Mouse (Mus musculus) stomach, embryonic 15.5 days (tissue): ENCODE results near the gene Pold3. TPM values are rescaled to one million over a fixed set of nuclear protein-coding genes. Genes with fewer than 3 reads are reported as not detected.
"Not testable (repeated sequence)": the region's sequence is repeated elsewhere in the genome, so short reads cannot be mapped to it uniquely, and the experiment has no call there.

Experiments
- ATAC-seq: fragments of 200-750 bp; cut with Nextera tagmentation; 2 replicates; pipeline ENCODE4 v1.8.0; 2017; ENCODE audit warnings: low read depth, moderate number of reproducible peaks, moderate TSS enrichment; ENCODE audit not compliant: insufficient read depth, low FRiP score
- H3K27ac ChIP-seq: fragments of 300-500 bp; sonication (generic); 2 replicates; pipeline ENCODE4 v1.5.1; 2015; ENCODE audit warnings: mild to moderate bottlenecking, inconsistent platforms
- H3K27me3 ChIP-seq: fragments of 300-500 bp; sonication (generic); replicated peaks from 2 replicates; pipeline ENCODE4 v1.6.1; 2015; ENCODE audit warnings: inconsistent platforms
- H3K36me3 ChIP-seq: fragments of 300-500 bp; sonication (generic); 2 replicates; pipeline ENCODE4 v1.6.1; 2015; ENCODE audit warnings: inconsistent platforms
- H3K4me1 ChIP-seq: fragments of 300-500 bp; sonication (generic); 2 replicates; pipeline ENCODE4 v1.6.1; 2015; ENCODE audit warnings: inconsistent platforms
- H3K4me2 ChIP-seq: fragments of 300-500 bp; sonication (generic); 2 replicates; pipeline ENCODE4 v1.6.1; 2015; ENCODE audit warnings: mild to moderate bottlenecking, inconsistent platforms
- H3K4me3 ChIP-seq: fragments of 300-500 bp; sonication (generic); replicated peaks from 2 replicates; pipeline ENCODE4 v1.5.1; 2015; ENCODE audit warnings: inconsistent platforms
- H3K9ac ChIP-seq: fragments of 300-500 bp; sonication (generic); 2 replicates; pipeline ENCODE4 v1.6.1; 2015; ENCODE audit warnings: inconsistent platforms
- H3K9me3 ChIP-seq: fragments of 300-500 bp; sonication (generic); 2 replicates; pipeline ENCODE4 v1.6.1; 2016; ENCODE audit warnings: inconsistent platforms
- WGBS: fragments of 180-500 bp; shearing (Covaris S2); methylation state at CpG from one replicate; pipeline ENCODE4 v1.1.7; 2015; 5-methylcytosine and 5-hydroxymethylcytosine counted together
- polyA plus RNA-seq: library from polyadenylated mRNA; unstranded; fragments of >200 nt; fragmentation: Nextera tagmentation; extraction: Ambion mirVana; gene quantifications from 2 replicates; pipeline ENCODE4 v1.2.1, GENCODE M21; 2015

Gene Pold3
- polyA plus RNA-seq, 1 experiment from 2014 or later, result 55.1 TPM

DNA sequence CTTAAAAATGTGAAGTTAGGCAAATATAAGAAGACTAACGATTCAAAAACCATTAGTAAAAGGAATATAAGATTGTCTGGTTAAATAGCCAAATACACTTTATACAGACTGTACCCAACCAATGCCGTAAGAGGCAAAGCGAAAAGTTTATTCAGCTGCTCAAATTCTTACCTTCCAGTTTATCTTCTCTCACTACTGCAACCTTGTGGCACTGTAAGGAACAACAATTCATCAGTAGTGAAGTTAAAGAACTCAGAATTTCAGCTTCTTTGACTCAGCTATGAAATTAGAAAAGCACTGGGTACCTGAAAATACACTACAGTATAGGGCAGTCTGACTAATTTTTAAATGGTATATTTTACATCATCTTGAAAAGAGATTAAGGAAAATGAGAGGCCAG, 13.0 kb downstream of the Pold3 start:
- no peak for ATAC-seq
- no peaks in the 10 kb centered on the region for H3K27me3 ChIP-seq
- no peak overlapping the region for H3K27ac ChIP-seq
- H3K4me2 ChIP-seq, result no peak overlapping the region
- H3K4me1 ChIP-seq, result no peaks in the 10 kb centered on the region
- peaks cover 31% of the 10 kb centered on the region; the same call in 1 of the 2 replicates for H3K36me3 ChIP-seq
- no peaks in the 10 kb centered on the region for H3K9me3 ChIP-seq
- 58% methylated on average over 3 of the region's 3 CpGs for WGBS
- no peak overlapping the region for H3K9ac ChIP-seq
- H3K4me3 ChIP-seq, result no peak overlapping the region

DNA sequence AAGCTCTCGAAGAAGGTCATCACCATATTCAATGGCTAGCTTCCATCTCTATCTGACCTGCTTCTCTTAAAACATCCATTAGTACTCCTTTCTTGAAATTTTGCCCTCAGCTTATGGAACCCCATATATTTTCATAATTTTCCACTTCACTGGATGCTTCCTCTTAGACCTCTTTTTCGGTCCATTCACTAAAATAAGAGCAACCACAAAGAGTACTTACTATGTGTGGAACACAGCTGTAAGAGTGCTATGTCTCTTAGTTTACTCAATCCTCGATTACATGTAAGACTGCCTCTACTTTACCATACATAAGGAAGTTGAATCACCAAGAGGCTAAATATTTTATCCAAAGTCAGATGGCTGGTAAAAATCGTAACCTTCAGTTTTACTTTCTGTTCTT, 16.7 kb downstream of the Pold3 start:
- WGBS, result 89% methylated on average over 4 of the region's 4 CpGs

DNA sequence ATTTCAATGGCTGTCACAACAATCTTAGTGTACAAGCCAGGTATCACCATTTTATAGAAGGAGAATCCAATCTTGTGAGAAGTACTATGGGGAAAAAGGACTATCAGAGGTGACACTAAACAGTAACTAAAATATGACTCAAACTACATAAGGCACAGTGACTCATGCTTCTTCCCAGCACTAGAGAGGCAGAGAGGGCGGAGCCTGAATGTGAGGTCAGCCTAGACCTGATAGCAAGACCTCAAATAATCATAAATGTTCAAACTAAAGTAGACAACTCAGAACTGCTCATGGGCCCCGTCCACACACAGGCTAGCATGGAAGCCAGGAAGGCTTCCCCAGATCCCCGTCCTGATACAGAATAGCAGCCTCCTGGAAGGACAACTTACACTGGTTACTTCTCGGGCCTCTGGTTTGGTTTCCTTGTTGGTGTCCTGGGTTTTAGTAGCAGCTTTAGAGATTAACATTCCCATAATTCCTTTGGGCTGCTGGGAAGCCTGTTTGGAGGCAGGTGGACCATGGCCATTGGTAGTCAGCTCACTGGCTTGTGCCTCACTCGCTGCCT, 21.3 kb downstream of the Pold3 start:
- Histone ChIP-seq H3K4me3 (no peak overlapping the region), H3K9me3 (no peaks in the 10 kb centered on the region), H3K36me3 (peaks cover 39% of the 10 kb centered on the region), H3K9ac (no peak overlapping the region), H3K27ac (no peak overlapping the region), H3K27me3 (no peaks in the 10 kb centered on the region), H3K4me2 (no peak overlapping the region), H3K4me1 (no peaks in the 10 kb centered on the region)
- WGBS, result 90% methylated on average over 5 of the region's 5 CpGs
- peak; percentile 53 for ATAC-seq

More for the DNA sequence above, 16.7 kb downstream of the Pold3 start:
- H3K36me3 ChIP-seq, result peaks cover 36% of the 10 kb centered on the region
- no peak overlapping the region for H3K27ac ChIP-seq
- no peaks in the 10 kb centered on the region for H3K27me3 ChIP-seq
- H3K4me1 ChIP-seq, result no peaks in the 10 kb centered on the region
- H3K4me2 ChIP-seq, result no peak overlapping the region
- H3K9me3 ChIP-seq, result no peaks in the 10 kb centered on the region
- ATAC-seq, result no peak
- H3K9ac ChIP-seq, result no peak overlapping the region
- H3K4me3 ChIP-seq, result no peak overlapping the region

DNA sequence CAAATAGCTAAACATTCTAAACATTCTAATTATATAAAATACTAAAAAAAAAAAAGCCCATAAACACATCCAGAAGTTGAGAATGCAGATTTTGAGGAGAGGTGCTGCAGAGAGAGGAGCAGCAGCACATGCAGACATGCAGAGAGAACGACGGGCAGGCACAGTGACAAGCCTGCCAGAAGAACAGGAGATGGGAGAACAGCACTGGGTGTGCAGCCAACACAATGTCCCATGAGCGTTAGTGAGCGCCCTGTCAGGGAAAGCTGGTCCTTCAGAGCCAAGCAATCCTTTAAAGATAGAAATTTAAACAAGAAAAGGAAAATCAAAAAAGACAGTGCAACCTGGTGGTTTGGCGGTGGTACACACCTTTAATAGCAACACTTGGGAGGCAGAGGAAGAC, 34.5 kb downstream of the Pold3 start:
- WGBS, result 91% methylated on average over 5 of the region's 5 CpGs
- peaks cover 46% of the 10 kb centered on the region for H3K36me3 ChIP-seq

DNA sequence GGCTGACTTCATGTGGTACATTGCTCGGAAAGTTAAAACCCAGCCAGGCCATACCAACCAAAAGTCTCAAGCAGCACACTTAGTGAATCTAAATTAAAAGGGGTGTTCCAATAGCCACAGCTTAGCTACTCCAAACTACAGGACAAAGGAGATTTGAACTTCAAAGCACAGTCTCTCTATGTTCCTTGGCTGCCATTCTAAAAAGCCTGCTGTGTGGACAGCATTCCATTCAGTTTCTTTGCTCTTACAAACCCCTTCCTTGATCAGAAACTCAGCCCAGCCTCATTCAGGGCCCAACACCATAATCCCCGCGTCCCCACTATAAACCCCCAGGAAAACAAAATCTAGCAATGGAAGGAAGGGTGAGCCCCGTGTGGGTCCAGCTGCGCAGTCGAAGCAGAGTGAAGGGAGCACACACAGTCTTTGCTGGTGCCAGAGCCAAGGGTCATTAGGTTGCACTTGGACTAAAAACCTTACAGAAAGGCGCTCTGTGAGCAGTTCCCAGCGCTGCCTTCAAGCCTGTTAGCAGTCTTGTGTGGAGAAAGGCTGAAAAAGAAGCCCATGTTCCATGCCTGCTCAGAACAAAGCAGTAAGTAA, 35.1 kb downstream of the Pold3 start:
- no peak for ATAC-seq
- Histone ChIP-seq H3K4me1 (no peaks in the 10 kb centered on the region), H3K9me3 (no peaks in the 10 kb centered on the region), H3K9ac (no peak overlapping the region), H3K27ac (no peak overlapping the region), H3K4me3 (no peak overlapping the region), H3K4me2 (no peak overlapping the region), H3K27me3 (no peaks in the 10 kb centered on the region), H3K36me3 (peaks cover 46% of the 10 kb centered on the region)
- 93% methylated on average over 8 of the region's 8 CpGs for WGBS

More for the DNA sequence above, 34.5 kb downstream of the Pold3 start:
- H3K4me2 ChIP-seq, result no peak overlapping the region
- no peak overlapping the region for H3K4me3 ChIP-seq
- H3K27me3 ChIP-seq, result no peaks in the 10 kb centered on the region
- H3K9ac ChIP-seq, result no peak overlapping the region
- no peak overlapping the region for H3K27ac ChIP-seq
- ATAC-seq, result no peak
- no peaks in the 10 kb centered on the region for H3K9me3 ChIP-seq
- no peaks in the 10 kb centered on the region for H3K4me1 ChIP-seq

DNA sequence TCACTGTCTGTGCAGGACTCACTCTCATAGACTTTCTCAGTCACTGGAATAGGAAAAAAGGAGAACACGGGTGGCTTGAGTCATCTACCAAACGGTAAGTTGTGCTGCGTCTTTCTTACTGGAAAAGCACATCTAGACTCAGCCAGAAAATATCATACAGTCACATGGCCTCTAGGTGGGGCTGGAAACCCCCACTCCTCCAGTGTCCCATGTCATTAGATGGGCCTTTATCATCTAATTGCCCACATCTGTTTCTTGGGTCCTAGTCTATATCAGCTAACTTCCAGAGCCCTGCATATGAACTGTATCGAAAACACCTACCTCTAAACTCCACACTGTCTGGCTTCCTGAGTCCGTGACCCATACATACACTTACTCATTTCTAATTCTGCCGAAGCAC, 37.6 kb downstream of the Pold3 start:
- no peaks in the 10 kb centered on the region for H3K9me3 ChIP-seq
- peaks cover 32% of the 10 kb centered on the region for H3K36me3 ChIP-seq
- WGBS, result 88% methylated on average over 6 of the region's 6 CpGs
- no peak overlapping the region for H3K9ac ChIP-seq
- H3K27me3 ChIP-seq, result no peaks in the 10 kb centered on the region
- H3K4me2 ChIP-seq, result no peak overlapping the region
- ATAC-seq, result no peak
- H3K4me1 ChIP-seq, result no peaks in the 10 kb centered on the region
- no peak overlapping the region for H3K27ac ChIP-seq
- no peak overlapping the region for H3K4me3 ChIP-seq

DNA sequence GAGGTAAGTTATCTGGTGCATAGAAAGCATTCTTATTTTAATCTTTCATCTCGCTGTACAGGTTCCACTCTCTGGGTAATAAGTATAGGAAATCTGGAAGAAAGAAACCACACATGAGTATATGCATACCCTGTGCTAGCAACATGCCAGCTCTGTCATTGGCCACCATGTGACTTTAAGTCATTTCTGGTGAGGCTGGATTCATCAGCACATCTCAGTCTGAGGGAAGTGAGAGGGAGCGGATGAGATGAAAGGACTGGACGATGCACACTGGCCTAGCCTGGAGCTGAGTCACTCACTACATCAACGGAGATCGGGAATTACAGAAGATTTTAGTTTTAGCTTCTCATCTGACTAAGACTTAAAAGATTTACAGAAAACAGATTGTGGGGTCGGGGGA, 38.5 kb downstream of the Pold3 start:
- WGBS, result 91% methylated on average over 6 of the region's 6 CpGs
- H3K9me3 ChIP-seq, result no peaks in the 10 kb centered on the region
- H3K4me2 ChIP-seq, result no peak overlapping the region
- H3K27me3 ChIP-seq, result no peaks in the 10 kb centered on the region
- H3K4me3 ChIP-seq, result no peak overlapping the region
- ATAC-seq, result no peak
- H3K4me1 ChIP-seq, result no peaks in the 10 kb centered on the region
- H3K27ac ChIP-seq, result no peak overlapping the region
- H3K9ac ChIP-seq, result no peak overlapping the region
- peaks cover 26% of the 10 kb centered on the region; the same call in 1 of the 2 replicates for H3K36me3 ChIP-seq

DNA sequence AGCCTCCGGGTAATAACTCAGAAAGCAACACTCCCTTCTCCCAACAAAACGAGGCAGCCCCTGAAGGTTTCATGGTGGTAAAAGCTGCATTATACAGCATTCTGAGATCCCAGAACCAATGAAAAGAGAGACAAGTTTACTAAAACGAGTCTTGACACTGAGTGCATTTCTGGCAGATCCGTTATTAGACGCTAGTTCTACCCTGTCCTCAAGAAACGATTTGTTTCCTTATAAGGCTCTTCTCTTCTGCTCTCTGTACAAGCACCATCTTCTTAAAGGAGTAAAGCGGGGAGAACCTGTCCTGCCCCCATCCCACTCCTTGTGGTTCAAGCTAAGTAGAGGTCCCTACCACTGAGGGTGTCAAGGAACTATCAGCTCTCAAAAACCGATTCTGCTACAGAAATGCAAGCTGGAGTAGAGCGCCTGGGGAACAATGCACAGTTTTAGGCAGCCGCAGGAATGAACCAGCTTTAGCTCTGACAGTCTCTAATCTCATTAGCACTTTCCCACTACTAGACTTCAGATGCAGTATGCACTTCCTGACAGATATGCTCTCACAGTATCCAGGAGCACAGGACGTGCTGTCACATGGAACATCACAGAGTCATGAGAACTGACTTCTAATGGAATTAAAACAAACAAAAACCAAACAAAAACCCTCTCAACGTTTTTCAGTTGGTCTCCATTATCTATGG, 41.1 kb downstream of the Pold3 start:
- H3K36me3 ChIP-seq, result peaks cover 18% of the 10 kb centered on the region; the same call in 1 of the 2 replicates
- peak overlapping the region; percentile 21; the same call in 1 of the 2 replicates for H3K27ac ChIP-seq
- no peak; the same call in 1 of the 2 replicates for ATAC-seq
- H3K4me3 ChIP-seq, result no peak overlapping the region
- no peak overlapping the region for H3K9ac ChIP-seq
- H3K9me3 ChIP-seq, result no peaks in the 10 kb centered on the region
- H3K4me1 ChIP-seq, result no peaks in the 10 kb centered on the region
- no peak overlapping the region for H3K4me2 ChIP-seq
- H3K27me3 ChIP-seq, result no peaks in the 10 kb centered on the region
- 55% methylated on average over 12 of the region's 12 CpGs for WGBS

DNA sequence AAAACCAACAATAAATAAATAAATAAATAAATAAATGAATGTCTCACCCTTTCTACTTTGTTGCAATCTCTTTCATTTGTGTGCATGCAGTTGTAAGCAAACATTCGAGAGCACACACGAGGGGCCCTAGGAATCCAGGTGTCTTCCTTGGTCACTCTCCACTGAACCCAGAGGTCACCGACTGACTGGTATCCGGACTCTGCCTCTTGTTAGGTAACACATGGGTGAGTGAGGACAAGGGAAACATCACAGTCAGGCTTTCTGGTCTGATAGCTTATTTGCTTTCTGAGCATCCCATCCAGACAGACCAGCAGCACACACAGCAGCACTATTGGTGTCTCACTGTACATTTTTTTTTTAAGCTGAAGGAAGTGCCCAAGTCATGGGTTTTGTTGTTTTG, 44.3 kb downstream of the Pold3 start:
- Histone ChIP-seq H3K4me2 (no peak overlapping the region), H3K36me3 (no peaks in the 10 kb centered on the region), H3K27me3 (no peaks in the 10 kb centered on the region), H3K4me1 (0 out of 2 replicates have a peak, but pooled peaks cover 7% of the 10 kb centered on the region), H3K4me3 (no peak overlapping the region), H3K9ac (no peak overlapping the region), H3K27ac (no peak overlapping the region), H3K9me3 (no peaks in the 10 kb centered on the region)
- ATAC-seq, result no peak
- 83% methylated on average over 4 of the region's 4 CpGs for WGBS

DNA sequence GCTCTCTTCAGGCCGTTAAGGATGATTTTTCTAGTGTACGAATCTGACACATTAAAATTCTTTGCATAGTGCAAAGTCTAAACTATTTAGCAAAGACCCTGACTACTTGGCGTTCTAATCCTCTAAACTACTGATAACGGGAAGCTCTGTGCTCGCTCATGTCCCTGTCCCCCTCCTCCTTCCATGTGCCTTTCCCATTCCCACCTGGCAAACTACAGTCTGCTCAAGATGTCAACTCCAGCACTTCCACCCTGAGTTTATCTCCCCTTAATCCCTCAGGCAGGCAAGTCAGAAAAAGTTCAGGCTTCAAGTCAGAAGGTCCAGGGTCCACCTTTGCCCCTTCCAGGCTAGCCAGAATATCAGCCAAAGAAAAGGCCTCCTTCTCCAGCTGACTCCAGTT, 45.1 kb downstream of the Pold3 start:
- no peak overlapping the region for H3K27ac ChIP-seq

DNA sequence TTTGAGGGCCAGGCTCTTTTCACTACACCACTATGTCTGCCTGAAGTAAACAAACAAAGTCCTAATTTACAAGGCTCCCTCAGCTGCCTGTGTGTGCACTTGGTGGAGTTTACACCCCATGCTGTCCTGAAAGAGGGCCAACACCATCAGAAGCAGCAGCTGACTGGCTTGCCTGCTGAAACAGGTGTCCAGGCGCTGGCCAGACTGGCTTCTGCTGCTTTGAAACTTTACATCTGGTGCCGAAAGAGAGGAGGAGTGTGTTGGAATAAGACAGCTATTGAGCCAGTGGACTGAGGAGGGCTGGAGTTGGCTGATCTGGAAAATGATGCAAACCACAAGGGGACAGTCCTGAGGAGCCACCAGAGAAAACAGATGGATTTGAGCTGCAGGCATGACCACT, 47.4 kb downstream of the Pold3 start:
- Histone ChIP-seq H3K4me1 (0 out of 2 replicates have a peak, but pooled peaks cover 7% of the 10 kb centered on the region), H3K27me3 (no peaks in the 10 kb centered on the region), H3K4me3 (no peak overlapping the region), H3K36me3 (no peaks in the 10 kb centered on the region), H3K27ac (no peak overlapping the region), H3K9me3 (no peaks in the 10 kb centered on the region), H3K4me2 (no peak overlapping the region), H3K9ac (no peak overlapping the region)
- 36% methylated on average over 2 of the region's 2 CpGs for WGBS
- ATAC-seq, result no peak; the same call in 1 of the 2 replicates

More for the DNA sequence above, 45.1 kb downstream of the Pold3 start:
- no peak overlapping the region for H3K4me3 ChIP-seq
- H3K4me2 ChIP-seq, result no peak overlapping the region
- 40% methylated on average over 5 of the region's 5 CpGs for WGBS
- no peak overlapping the region for H3K9ac ChIP-seq
- no peaks in the 10 kb centered on the region for H3K9me3 ChIP-seq
- no peaks in the 10 kb centered on the region for H3K36me3 ChIP-seq
- no peaks in the 10 kb centered on the region for H3K27me3 ChIP-seq
- H3K4me1 ChIP-seq, result 0 out of 2 replicates have a peak, but pooled peaks cover 7% of the 10 kb centered on the region
- ATAC-seq, result no peak

DNA sequence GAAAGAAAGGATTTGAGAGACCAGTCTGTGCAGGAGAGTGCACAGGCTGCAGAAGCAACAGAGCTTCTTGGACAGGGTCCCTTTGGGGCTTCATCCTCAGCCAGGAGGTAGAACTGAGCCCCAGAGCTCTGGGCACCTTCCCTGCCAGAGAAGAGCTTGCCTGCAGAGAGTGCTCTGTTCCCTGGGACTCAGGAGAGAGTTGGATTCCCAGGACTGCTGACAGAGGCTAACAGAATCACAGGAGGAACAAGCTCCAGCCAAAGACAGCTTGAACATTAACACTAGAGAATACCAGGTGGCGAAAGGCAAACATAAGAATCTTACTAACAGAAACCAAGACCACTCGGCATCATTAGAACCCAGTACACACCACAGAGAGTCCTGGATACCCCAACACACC, 68.4 kb downstream of the Pold3 start:
- WGBS, result 79% methylated on average over 2 of the region's 2 CpGs
- H3K4me2 ChIP-seq, H3K27me3 ChIP-seq, H3K36me3 ChIP-seq, H3K4me1 ChIP-seq, H3K4me3 ChIP-seq, H3K9ac ChIP-seq, H3K27ac ChIP-seq, H3K9me3 ChIP-seq, ATAC-seq: not testable (repeated sequence)
